8 mouse cellular contexts compared by ENCODE assay signal in genomic region chr2:84734919-84735318, GRCm38 (mm10). TPM values are rescaled to one million over a fixed set of nuclear protein-coding genes. Genes with fewer than 3 reads are reported as not detected.
A peak's percentile ranks its signal among the peaks of the same experiment; 100 is the strongest.
DNase-seq lines count a peak whose midpoint lies in the region; ATAC-seq and TF ChIP-seq lines count a peak whose summit lies in the region.

No protein-coding gene starts in this region.

- no peak for TF ChIP-seq CTCF in kidney, postnatal 0 days (IDR thresholded peaks at IDR 0.05; ENCODE audit: low read depth)

- peak; percentile 22 for DNase-seq in kidney, postnatal 0 days (ENCODE audit: low spot score)
- DNase-seq in kidney, adult 18-20 months = no peak
- DNase-seq in layer of hippocampus, postnatal 14 days (ENCODE audit: low spot score in 2 of 2) = no peak
- DNase-seq in thymus, postnatal 36 days = no peak
- no peak for DNase-seq in left cerebral cortex, postnatal 14 days (ENCODE audit: low spot score in 2 of 2)

- no peak overlapping the region for H3K27ac ChIP-seq in kidney, postnatal 0 days
- H3K27ac ChIP-seq in intestine, embryonic 16.5 days (ENCODE audit: low read length) = no peak overlapping the region
- no peak overlapping the region for H3K27ac ChIP-seq in neural tube, embryonic 12.5 days

- peaks cover 41% of the 10 kb centered on the region for H3K4me1 ChIP-seq in kidney, postnatal 0 days (replicated peaks; ENCODE audit: insufficient read depth, low read length)
- H3K4me1 ChIP-seq in erythroblast, embryonic 14.5 days (ENCODE audit: control insufficient read depth) = peaks cover 97% of the 10 kb centered on the region
- H3K4me1 ChIP-seq in intestine, embryonic 16.5 days (ENCODE audit: control insufficient read depth, insufficient read depth, low read length) = peaks cover 45% of the 10 kb centered on the region
- peaks cover 50% of the 10 kb centered on the region for H3K4me1 ChIP-seq in neural tube, embryonic 12.5 days

- H3K9ac ChIP-seq in kidney, postnatal 0 days (ENCODE audit: low read depth, low read length) = peak overlapping the region; percentile 51
- H3K9ac ChIP-seq in intestine, embryonic 16.5 days (ENCODE audit: low read depth, low read length) = peak overlapping the region; percentile 59; the same call in 1 of the 2 replicates
- peak overlapping the region; percentile 70 for H3K9ac ChIP-seq in neural tube, embryonic 12.5 days

- peak overlapping the region; percentile 58 for H3K4me2 ChIP-seq in kidney, postnatal 0 days (ENCODE audit: low read length)
- peak overlapping the region; percentile 65 for H3K4me2 ChIP-seq in intestine, embryonic 16.5 days (ENCODE audit: low read depth, low read length)
- H3K4me2 ChIP-seq in neural tube, embryonic 12.5 days (replicated peaks) = peak overlapping the region; percentile 58

- 0% methylated on average over 2 of the region's 2 CpGs for WGBS in kidney, postnatal 0 days
- 5% methylated on average over 2 of the region's 2 CpGs for WGBS in intestine, embryonic 16.5 days
- WGBS in neural tube, embryonic 12.5 days = 2% methylated on average over 2 of the region's 2 CpGs

- H3K36me3 ChIP-seq in kidney, postnatal 0 days (ENCODE audit: insufficient read depth, low read length) = no peaks in the 10 kb centered on the region
- H3K36me3 ChIP-seq in erythroblast, embryonic 14.5 days (ENCODE audit: control insufficient read depth) = peaks cover 78% of the 10 kb centered on the region
- no peaks in the 10 kb centered on the region for H3K36me3 ChIP-seq in intestine, embryonic 16.5 days (ENCODE audit: control insufficient read depth, insufficient read depth, low read length)
- H3K36me3 ChIP-seq in neural tube, embryonic 12.5 days = peaks cover under 1% of the 10 kb centered on the region; the same call in 1 of the 2 replicates

- intact Hi-C loops in left cerebral cortex, postnatal 14 days (cut with DNase I) = no loop called here

- ATAC-seq in kidney, postnatal 0 days (replicated peaks; ENCODE audit: low FRiP score, low read depth) = no peak
- ATAC-seq in intestine, embryonic 16.5 days = no peak
- ATAC-seq in neural tube, embryonic 12.5 days (ENCODE audit: low FRiP score, low read depth) = no peak

- peak overlapping the region; percentile 38 for H3K4me3 ChIP-seq in kidney, postnatal 0 days (replicated peaks; ENCODE audit: low read depth, low read length)
- peak overlapping the region; percentile 83 for H3K4me3 ChIP-seq in erythroblast, embryonic 14.5 days (replicated peaks)
- peak overlapping the region; percentile 45 for H3K4me3 ChIP-seq in intestine, embryonic 16.5 days (ENCODE audit: low read length)
- H3K4me3 ChIP-seq in neural tube, embryonic 12.5 days = peak overlapping the region; percentile 43

- H3K27me3 ChIP-seq in kidney, postnatal 0 days (ENCODE audit: insufficient read depth, low read length) = no peaks in the 10 kb centered on the region
- H3K27me3 ChIP-seq in erythroblast, embryonic 14.5 days (ENCODE audit: control insufficient read depth) = peaks cover 41% of the 10 kb centered on the region
- H3K27me3 ChIP-seq in intestine, embryonic 16.5 days (replicated peaks; ENCODE audit: control insufficient read depth, insufficient read depth, low read length) = peaks cover 9% of the 10 kb centered on the region
- no peaks in the 10 kb centered on the region for H3K27me3 ChIP-seq in neural tube, embryonic 12.5 days (replicated peaks)

- H3K9me3 ChIP-seq in kidney, postnatal 0 days (replicated peaks; ENCODE audit: low read length) = no peaks in the 10 kb centered on the region
- no peaks in the 10 kb centered on the region for H3K9me3 ChIP-seq in erythroblast, embryonic 14.5 days (ENCODE audit: control insufficient read depth, low read length)
- no peaks in the 10 kb centered on the region for H3K9me3 ChIP-seq in intestine, embryonic 16.5 days (ENCODE audit: control insufficient read depth, low read length)
- H3K9me3 ChIP-seq in neural tube, embryonic 12.5 days = no peaks in the 10 kb centered on the region

RNA-seq across cellular contexts. Expression of gene Ypel4, which starts 1.1 kb away (rescaled TPM):
- polyA plus RNA-seq in kidney, postnatal 0 days (2015; fragmentation: Nextera tagmentation; extraction: Ambion mirVana) = 4.1 TPM in 2 replicates
- polyA plus RNA-seq in erythroblast, embryonic 14.5 days (2012) = 145 and 156 TPM in 2 replicates
- polyA plus RNA-seq in intestine, embryonic 16.5 days (2015; fragmentation: Nextera tagmentation; extraction: Ambion mirVana) = 4.3 and 6.0 TPM in 2 replicates
- 20.5 and 21.4 TPM in 2 replicates for polyA plus RNA-seq in neural tube, embryonic 12.5 days (2016; fragmentation: Nextera tagmentation; extraction: Ambion mirVana)
- 10 to 100 TPM; 33.1 to 39.8 TPM for total RNA-seq in layer of hippocampus, postnatal 14 days (2021)
- 10 to 100 TPM; 40.1 to 41.0 TPM for total RNA-seq in left cerebral cortex, postnatal 14 days (2021)

RNA-seq across cellular contexts. Expression of gene Clp1, which starts 7.8 kb away (rescaled TPM):
- polyA plus RNA-seq in kidney, postnatal 0 days (2015; fragmentation: Nextera tagmentation; extraction: Ambion mirVana) = 24.5 and 26.0 TPM in 2 replicates
- polyA plus RNA-seq in erythroblast, embryonic 14.5 days (2012) = 0.18 and 0.22 TPM in 2 replicates
- 28.3 and 28.4 TPM in 2 replicates for polyA plus RNA-seq in intestine, embryonic 16.5 days (2015; fragmentation: Nextera tagmentation; extraction: Ambion mirVana)
- 36.4 and 37.1 TPM in 2 replicates for polyA plus RNA-seq in neural tube, embryonic 12.5 days (2016; fragmentation: Nextera tagmentation; extraction: Ambion mirVana)
- 1 to 10 TPM; 6.7 TPM for total RNA-seq in layer of hippocampus, postnatal 14 days (2021)
- 1 to 10 TPM; 7.5 to 8.3 TPM for total RNA-seq in left cerebral cortex, postnatal 14 days (2021)

RNA-seq across cellular contexts. Expression of gene Gm19426, which starts 8.5 kb away (rescaled TPM):
- 8.7 and 9.3 TPM in 2 replicates for polyA plus RNA-seq in kidney, postnatal 0 days (2015; fragmentation: Nextera tagmentation; extraction: Ambion mirVana)
- polyA plus RNA-seq in erythroblast, embryonic 14.5 days (2012) = 0.10 and 0.76 TPM in 2 replicates
- polyA plus RNA-seq in intestine, embryonic 16.5 days (2015; fragmentation: Nextera tagmentation; extraction: Ambion mirVana) = 5.1 and 5.4 TPM in 2 replicates
- polyA plus RNA-seq in neural tube, embryonic 12.5 days (2016; fragmentation: Nextera tagmentation; extraction: Ambion mirVana) = 7.8 and 9.0 TPM in 2 replicates
- total RNA-seq in layer of hippocampus, postnatal 14 days (2021) = 1 to 10 TPM; 2.6 to 3.7 TPM
- total RNA-seq in left cerebral cortex, postnatal 14 days (2021) = 1 to 10 TPM; 1.6 to 2.0 TPM

RNA-seq across cellular contexts. Expression of gene Zdhhc5, which starts 19.9 kb away (rescaled TPM):
- polyA plus RNA-seq in kidney, postnatal 0 days (2015; fragmentation: Nextera tagmentation; extraction: Ambion mirVana) = 25.9 and 29.2 TPM in 2 replicates
- polyA plus RNA-seq in erythroblast, embryonic 14.5 days (2012) = 5.5 and 5.9 TPM in 2 replicates
- polyA plus RNA-seq in intestine, embryonic 16.5 days (2015; fragmentation: Nextera tagmentation; extraction: Ambion mirVana) = 18.3 and 23.4 TPM in 2 replicates
- 24.3 and 27.1 TPM in 2 replicates for polyA plus RNA-seq in neural tube, embryonic 12.5 days (2016; fragmentation: Nextera tagmentation; extraction: Ambion mirVana)
- 10 to 100 TPM; 36.6 to 37.8 TPM for total RNA-seq in layer of hippocampus, postnatal 14 days (2021)
- total RNA-seq in left cerebral cortex, postnatal 14 days (2021) = 10 to 100 TPM; 41.6 to 42.9 TPM

RNA-seq across cellular contexts. Expression of gene Serping1, which starts 40.3 kb away (rescaled TPM):
- polyA plus RNA-seq in kidney, postnatal 0 days (2015; fragmentation: Nextera tagmentation; extraction: Ambion mirVana) = 140 and 156 TPM in 2 replicates
- not detected in 2 replicates for polyA plus RNA-seq in erythroblast, embryonic 14.5 days (2012)
- 62.5 and 62.6 TPM in 2 replicates for polyA plus RNA-seq in intestine, embryonic 16.5 days (2015; fragmentation: Nextera tagmentation; extraction: Ambion mirVana)
- polyA plus RNA-seq in neural tube, embryonic 12.5 days (2016; fragmentation: Nextera tagmentation; extraction: Ambion mirVana) = 33.8 and 34.5 TPM in 2 replicates
- total RNA-seq in layer of hippocampus, postnatal 14 days (2021) = 10 to 100 TPM in 1 of 2 experiments, 1 to 10 TPM in 1; 6.8 to 10.6 TPM
- 1 to 10 TPM; 5.9 to 6.8 TPM for total RNA-seq in left cerebral cortex, postnatal 14 days (2021)

Comparison
In these comparisons a context has a peak if more than half of its experiments do, and no peak if none do; other contexts are left out.
1. RNA of gene Clp1, which starts 7.8 kb away (polyA plus RNA-seq): 36.4 to 37.1 TPM in neural tube, embryonic 12.5 days, 28.3 to 28.4 TPM in intestine, embryonic 16.5 days and 24.5 to 26.0 TPM in kidney, postnatal 0 days; 0.18 to 0.22 TPM in erythroblast, embryonic 14.5 days; every median in the first group is over 10 times any median in the second.
2. Peak in every context shown above with its lines, with median percentiles within 50 percentile points of each other: H3K4me2 ChIP-seq, H3K4me3 ChIP-seq and H3K9ac ChIP-seq.